Mouse (Mus musculus) lung, embryonic 15.5 days (tissue): Measurements from ENCODE around the gene Cacna2d2. TPM values are rescaled to one million over a fixed set of nuclear protein-coding genes. Genes with fewer than 3 reads are reported as not detected.

Experiments used
- ATAC-seq: fragments of 200-750 bp; cut with Nextera tagmentation; 2 replicates; pipeline ENCODE4 v1.8.0; 2017; ENCODE audit warnings: moderate number of reproducible peaks, borderline replicate concordance; ENCODE audit not compliant: low FRiP score, low TSS enrichment; ENCODE audit errors: extremely low read depth
- H3K27ac ChIP-seq: fragments of 300-500 bp; sonication (generic); 2 replicates; pipeline ENCODE4 v1.5.1; 2015; ENCODE audit warnings: moderate library complexity, mild to moderate bottlenecking, inconsistent platforms
- H3K27me3 ChIP-seq: fragments of 300-500 bp; sonication (generic); 2 replicates; pipeline ENCODE4 v1.6.1; 2015; ENCODE audit warnings: inconsistent platforms
- H3K36me3 ChIP-seq: fragments of 300-500 bp; sonication (generic); 2 replicates; pipeline ENCODE4 v1.6.1; 2015; ENCODE audit warnings: inconsistent platforms
- H3K4me1 ChIP-seq: fragments of 300-500 bp; sonication (generic); 2 replicates; pipeline ENCODE4 v1.6.1; 2015; ENCODE audit warnings: inconsistent platforms
- H3K4me2 ChIP-seq: fragments of 300-500 bp; sonication (generic); 2 replicates; pipeline ENCODE4 v1.6.1; 2015; ENCODE audit warnings: inconsistent platforms, mild to moderate bottlenecking, moderate library complexity
- H3K4me3 ChIP-seq: fragments of 300-500 bp; sonication (generic); 2 replicates; pipeline ENCODE4 v1.5.1; 2015; ENCODE audit warnings: mild to moderate bottlenecking, inconsistent platforms
- H3K9ac ChIP-seq: fragments of 300-500 bp; sonication (generic); 2 replicates; pipeline ENCODE4 v1.6.1; 2015; ENCODE audit warnings: inconsistent platforms
- H3K9me3 ChIP-seq: fragments of 300-500 bp; sonication (generic); 2 replicates; pipeline ENCODE4 v1.6.1; 2016; ENCODE audit warnings: inconsistent platforms
- WGBS: fragments of 180-500 bp; shearing (Covaris S2); methylation state at CpG from one replicate; pipeline ENCODE4 v1.1.7; 2015; 5-methylcytosine and 5-hydroxymethylcytosine counted together
- polyA plus RNA-seq: library from polyadenylated mRNA; unstranded; fragments of >200 nt; fragmentation: Nextera tagmentation; extraction: Ambion mirVana; gene quantifications from 2 replicates; pipeline ENCODE4 v1.2.1, GENCODE M21; 2015

Gene Cacna2d2
- polyA plus RNA-seq, 1 experiment from 2014 or later: 0.42 TPM

GRCm38 (mm10) chr9:107484302-107484701, 84.9 kb downstream of the Cacna2d2 start:
- H3K9me3 ChIP-seq: no peaks in the 10 kb centered on the region
- H3K9ac ChIP-seq: no peak overlapping the region
- no peaks in the 10 kb centered on the region for H3K4me1 ChIP-seq
- peaks cover 8% of the 10 kb centered on the region; the same call in 1 of the 2 replicates for H3K27me3 ChIP-seq
- 66% methylated on average over 17 of the region's 17 CpGs for WGBS
- no peak overlapping the region for H3K27ac ChIP-seq
- no peak overlapping the region for H3K4me2 ChIP-seq
- H3K36me3 ChIP-seq: no peaks in the 10 kb centered on the region
- H3K4me3 ChIP-seq: no peak overlapping the region
- no peak for ATAC-seq

GRCm38 (mm10) chr9:107484766-107485165, 85.4 kb downstream of the Cacna2d2 start:
- Histone ChIP-seq H3K4me1 (no peaks in the 10 kb centered on the region), H3K4me2 (no peak overlapping the region), H3K27me3 (peaks cover 8% of the 10 kb centered on the region; the same call in 1 of the 2 replicates), H3K9ac (no peak overlapping the region), H3K9me3 (no peaks in the 10 kb centered on the region), H3K27ac (no peak overlapping the region), H3K4me3 (no peak overlapping the region), H3K36me3 (no peaks in the 10 kb centered on the region)
- 79% methylated on average over 6 of the region's 6 CpGs for WGBS
- no peak for ATAC-seq

DNA sequence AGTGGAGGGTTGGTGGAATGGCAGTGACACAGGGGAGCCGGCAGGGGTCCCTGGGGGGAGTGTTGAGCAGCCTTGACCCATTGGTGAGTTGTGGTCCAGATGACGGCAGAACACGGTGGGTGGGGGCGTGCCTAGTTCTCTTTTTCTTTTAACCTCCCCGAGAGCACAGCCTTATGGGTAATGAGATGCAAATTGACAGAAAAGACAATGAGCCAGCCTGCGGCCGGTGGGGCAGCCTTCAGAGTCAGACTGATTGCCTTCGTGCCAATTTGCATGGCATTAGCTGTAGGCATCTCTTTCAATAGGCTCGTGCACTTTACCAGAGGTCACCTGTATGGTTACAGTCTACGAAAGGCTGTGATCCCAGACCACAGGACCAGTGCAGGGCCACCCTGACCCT, 86.7 kb downstream of the Cacna2d2 start:
- 74% methylated on average over 10 of the region's 10 CpGs for WGBS
- Histone ChIP-seq H3K4me2 (no peak overlapping the region), H3K4me3 (no peak overlapping the region), H3K36me3 (no peaks in the 10 kb centered on the region), H3K9ac (no peak overlapping the region), H3K27ac (no peak overlapping the region), H3K4me1 (no peaks in the 10 kb centered on the region), H3K9me3 (no peaks in the 10 kb centered on the region), H3K27me3 (no peaks in the 10 kb centered on the region; the same call in 1 of the 2 replicates)
- no peak for ATAC-seq

DNA sequence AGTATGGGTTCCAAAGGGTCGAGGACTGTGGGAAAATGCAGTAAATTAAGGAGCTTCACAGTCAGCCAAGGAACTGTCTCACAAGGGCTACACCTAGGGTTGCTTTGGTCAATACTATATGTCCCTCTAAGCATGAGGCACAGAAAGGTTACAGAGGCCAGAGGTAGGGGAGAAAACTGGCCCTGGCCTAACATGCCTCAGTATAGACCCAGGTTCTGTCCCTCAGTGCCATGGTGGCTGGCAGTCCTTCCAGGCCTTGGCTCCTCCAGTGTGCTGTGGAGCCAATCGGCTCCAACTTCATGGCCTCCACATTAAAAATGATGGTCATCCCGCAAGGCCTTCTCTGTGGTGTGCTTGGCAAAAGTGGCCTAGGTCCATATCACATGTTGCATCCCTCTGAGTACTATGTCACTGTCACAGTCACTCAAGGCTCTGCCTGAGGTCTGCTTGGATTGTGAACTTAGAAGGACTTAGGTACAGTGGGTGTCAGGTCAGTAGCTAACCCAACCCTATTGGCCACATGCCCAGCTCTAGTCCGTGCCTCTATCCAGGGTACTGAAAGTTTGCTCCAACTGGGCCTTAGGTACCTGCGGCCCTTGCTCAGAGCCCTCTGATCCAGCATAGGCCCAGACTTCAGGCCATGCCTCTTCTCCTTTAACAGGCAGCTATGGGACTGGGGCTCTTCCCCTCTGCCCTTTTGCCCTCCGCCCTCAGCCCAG, 87.3 kb downstream of the Cacna2d2 start:
- Histone ChIP-seq H3K4me2 (no peak overlapping the region), H3K27me3 (no peaks in the 10 kb centered on the region), H3K4me1 (no peaks in the 10 kb centered on the region), H3K9ac (no peak overlapping the region), H3K9me3 (no peaks in the 10 kb centered on the region), H3K27ac (no peak overlapping the region), H3K4me3 (no peak overlapping the region), H3K36me3 (no peaks in the 10 kb centered on the region)
- no peak for ATAC-seq
- 57% methylated on average over 6 of the region's 6 CpGs for WGBS

- no peaks in the 10 kb centered on the region for H3K36me3 ChIP-seq
- no peak overlapping the region for H3K9ac ChIP-seq
- no peaks in the 10 kb centered on the region for H3K27me3 ChIP-seq
- H3K4me1 ChIP-seq: no peaks in the 10 kb centered on the region
- no peaks in the 10 kb centered on the region for H3K9me3 ChIP-seq
- no peak overlapping the region for H3K27ac ChIP-seq
- H3K4me3 ChIP-seq: no peak overlapping the region
- ATAC-seq: no peak
- WGBS: 50% methylated on average over 8 of the region's 8 CpGs
- no peak overlapping the region for H3K4me2 ChIP-seq
These were observed 90.7 kb downstream of the Cacna2d2 start for GRCm38 (mm10) chr9:107490146-107490545.

- 60% methylated on average over 6 of the region's 6 CpGs for WGBS
- ATAC-seq: no peak
- Histone ChIP-seq H3K9ac (no peak overlapping the region), H3K36me3 (no peaks in the 10 kb centered on the region), H3K9me3 (no peaks in the 10 kb centered on the region), H3K4me1 (no peaks in the 10 kb centered on the region), H3K4me3 (no peak overlapping the region), H3K4me2 (no peak overlapping the region), H3K27ac (no peak overlapping the region), H3K27me3 (no peaks in the 10 kb centered on the region)
These were observed 91.2 kb downstream of the Cacna2d2 start for GRCm38 (mm10) chr9:107490625-107491024.

DNA sequence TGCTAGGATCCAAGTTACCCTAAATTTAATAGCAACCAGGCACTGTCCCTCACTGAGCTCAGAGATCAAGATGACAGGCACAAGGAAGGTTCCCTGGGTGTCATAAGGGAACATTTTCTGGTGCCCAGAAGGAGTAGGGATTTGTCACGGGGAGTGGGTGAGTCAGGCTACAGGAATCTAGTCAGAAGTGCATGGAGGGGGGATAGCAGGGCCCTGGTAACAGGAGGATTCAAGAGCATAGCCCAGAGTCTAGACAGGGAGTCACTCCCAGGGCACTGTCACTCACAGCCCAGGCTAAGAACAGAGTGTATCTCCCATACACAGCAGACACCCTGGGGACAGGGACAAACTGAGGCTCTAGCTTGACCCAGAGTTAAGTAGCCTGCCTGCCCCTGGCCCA, 94.1 kb downstream of the Cacna2d2 start:
- WGBS: 36% methylated on average over 1 of the region's 1 CpGs
- Histone ChIP-seq H3K4me3 (no peak overlapping the region), H3K4me2 (no peak overlapping the region), H3K4me1 (no peaks in the 10 kb centered on the region), H3K9me3 (no peaks in the 10 kb centered on the region), H3K9ac (no peak overlapping the region), H3K27ac (no peak overlapping the region), H3K27me3 (no peaks in the 10 kb centered on the region), H3K36me3 (no peaks in the 10 kb centered on the region)
- no peak for ATAC-seq

- no peaks in the 10 kb centered on the region for H3K36me3 ChIP-seq
- H3K4me1 ChIP-seq: no peaks in the 10 kb centered on the region
- no peak for ATAC-seq
- no peak overlapping the region for H3K4me2 ChIP-seq
- 76% methylated on average over 12 of the region's 12 CpGs for WGBS
- no peak overlapping the region for H3K9ac ChIP-seq
- H3K27ac ChIP-seq: no peak overlapping the region
- no peaks in the 10 kb centered on the region for H3K27me3 ChIP-seq
- no peaks in the 10 kb centered on the region for H3K9me3 ChIP-seq
- H3K4me3 ChIP-seq: no peak overlapping the region
These were observed 94.8 kb downstream of the Cacna2d2 start for GRCm38 (mm10) chr9:107494238-107494637.

DNA sequence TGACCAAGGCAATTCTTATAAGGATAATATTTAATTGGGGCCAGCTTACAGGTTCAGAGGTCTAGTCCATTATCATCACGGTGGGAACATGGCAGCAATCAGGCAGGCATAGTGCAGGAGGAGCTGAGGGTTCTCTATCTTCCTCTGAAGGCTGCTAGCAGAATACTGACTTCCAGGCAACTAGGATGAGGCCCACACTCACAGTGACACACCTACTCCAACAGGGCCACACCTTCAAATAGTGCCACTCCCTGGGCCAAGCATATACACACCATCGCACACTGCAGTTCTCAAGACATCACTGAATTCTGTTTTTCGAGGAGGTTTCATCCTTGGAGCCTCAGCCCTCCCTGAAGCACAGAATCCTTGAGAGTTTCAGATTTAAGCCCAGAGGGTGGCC, 96.9 kb downstream of the Cacna2d2 start:
- no peaks in the 10 kb centered on the region for H3K27me3 ChIP-seq
- H3K9ac ChIP-seq: no peak overlapping the region
- 75% methylated on average over 3 of the region's 3 CpGs for WGBS
- H3K4me3 ChIP-seq: no peak overlapping the region
- H3K4me2 ChIP-seq: no peak overlapping the region
- no peak for ATAC-seq
- H3K27ac ChIP-seq: no peak overlapping the region
- no peaks in the 10 kb centered on the region for H3K9me3 ChIP-seq
- no peaks in the 10 kb centered on the region for H3K36me3 ChIP-seq
- H3K4me1 ChIP-seq: no peaks in the 10 kb centered on the region

DNA sequence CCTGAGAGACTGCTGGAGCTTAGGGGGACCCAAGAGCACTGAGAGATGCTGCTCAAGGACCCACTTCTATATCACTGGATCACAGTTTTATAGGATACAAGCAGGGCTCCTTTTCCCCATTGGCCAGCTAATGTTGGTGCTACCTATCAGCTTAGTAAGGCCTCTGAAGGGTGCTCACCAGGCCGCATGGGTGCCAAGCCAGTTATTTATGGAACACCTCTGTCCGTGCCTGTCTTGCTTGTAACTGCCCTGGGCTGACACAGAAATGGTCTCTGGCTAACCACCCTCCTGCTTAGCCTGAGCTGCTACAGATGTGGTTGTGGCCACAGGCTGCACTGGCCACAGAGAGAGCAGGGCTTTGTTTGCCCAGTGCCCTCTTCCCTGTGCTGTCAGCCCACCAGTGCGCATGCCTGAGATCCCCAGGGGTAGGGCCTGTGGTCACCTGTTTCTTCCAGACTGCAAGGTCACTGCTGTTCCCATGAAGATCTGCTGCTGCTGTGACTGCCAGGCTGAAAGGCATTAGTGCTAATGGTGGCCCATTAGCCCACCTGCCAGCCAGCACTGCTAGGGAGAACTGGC, 101.4 kb downstream of the Cacna2d2 start:
- no peaks in the 10 kb centered on the region for H3K9me3 ChIP-seq
- no peaks in the 10 kb centered on the region for H3K4me1 ChIP-seq
- no peak overlapping the region for H3K4me3 ChIP-seq
- H3K36me3 ChIP-seq: no peaks in the 10 kb centered on the region
- no peak for ATAC-seq
- no peak overlapping the region for H3K27ac ChIP-seq
- H3K4me2 ChIP-seq: no peak overlapping the region
- H3K9ac ChIP-seq: no peak overlapping the region
- no peaks in the 10 kb centered on the region for H3K27me3 ChIP-seq
- whole genome bisulfite sequencing: 75% methylated on average over 3 of the region's 3 CpGs

DNA sequence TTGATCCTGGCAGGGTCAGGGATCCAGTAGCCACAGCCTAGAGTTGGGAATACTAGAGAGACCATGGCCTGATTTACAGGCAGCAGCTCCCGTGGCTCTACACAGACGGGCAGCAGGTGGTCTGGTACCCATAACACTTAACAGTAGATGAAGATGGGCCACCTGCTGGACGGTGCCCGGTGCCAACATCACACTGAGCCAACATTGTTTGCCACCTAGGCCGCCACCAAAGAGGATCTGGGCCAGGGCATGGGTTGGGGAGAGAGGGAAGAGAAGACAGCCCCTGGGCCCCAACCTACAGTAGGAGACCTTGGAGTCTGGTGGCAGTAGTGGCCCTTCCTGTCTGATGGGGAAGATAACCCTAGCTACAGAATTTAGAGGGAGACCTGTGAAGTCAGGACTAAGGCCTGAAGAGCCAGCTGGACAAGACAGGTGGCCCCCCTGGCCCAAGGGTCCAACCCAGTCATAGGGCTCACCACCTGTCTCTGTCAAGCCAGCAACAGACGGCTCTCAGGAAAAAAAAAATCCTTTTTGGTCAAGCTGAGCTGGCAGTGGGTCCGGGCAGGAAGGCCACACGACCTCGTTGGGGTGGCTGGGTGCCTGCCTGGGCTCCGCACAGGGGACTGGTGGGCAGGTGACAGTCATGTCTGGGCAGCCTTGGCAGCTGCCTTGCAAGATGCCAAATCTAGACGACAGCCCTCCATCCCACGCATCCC, 102.9 kb downstream of the Cacna2d2 start:
- Histone ChIP-seq H3K9me3 (no peaks in the 10 kb centered on the region), H3K36me3 (no peaks in the 10 kb centered on the region), H3K9ac (no peak overlapping the region), H3K4me2 (no peak overlapping the region), H3K27ac (no peak overlapping the region), H3K4me3 (no peak overlapping the region), H3K27me3 (no peaks in the 10 kb centered on the region), H3K4me1 (no peaks in the 10 kb centered on the region)
- no peak for ATAC-seq
- WGBS: 80% methylated on average over 12 of the region's 12 CpGs
